Mouse (Mus musculus) forebrain, embryonic 11.5 days (tissue): ENCODE data around the gene Shisal1. TPM values are rescaled to one million over a fixed set of nuclear protein-coding genes. Genes with fewer than 3 reads are reported as not detected.

Source experiments
- ATAC-seq: fragments of 200-750 bp; cut with Nextera tagmentation; replicated peaks from 2 replicates; pipeline ENCODE4 v1.8.0; 2017; ENCODE audit warnings: moderate TSS enrichment; ENCODE audit not compliant: low FRiP score
- DNase-seq: peaks from one replicate; pipeline ENCODE4 v3.0.0-alpha.2; 2017; ENCODE audit warnings: low spot score
- H3K27ac ChIP-seq: fragments of 300-500 bp; sonication (generic); 2 replicates; pipeline ENCODE4 v1.5.1; 2014; ENCODE audit warnings: low read depth, low read length
- H3K27me3 ChIP-seq: fragments of 300-500 bp; sonication (generic); 2 replicates; pipeline ENCODE4 v1.6.1; 2014; ENCODE audit warnings: mild to moderate bottlenecking, low read length, mixed read lengths; ENCODE audit not compliant: control insufficient read depth, insufficient read depth
- H3K36me3 ChIP-seq: fragments of 300-500 bp; sonication (generic); 2 replicates; pipeline ENCODE4 v1.6.1; 2014; ENCODE audit warnings: mild to moderate bottlenecking, low read length, moderate library complexity, mixed read lengths; ENCODE audit not compliant: control insufficient read depth, insufficient read depth
- H3K4me1 ChIP-seq: fragments of 300-500 bp; sonication (generic); replicated peaks from 2 replicates; pipeline ENCODE4 v1.6.1; 2014; ENCODE audit warnings: low read length, mixed read lengths; ENCODE audit not compliant: control insufficient read depth, insufficient read depth
- H3K4me2 ChIP-seq: fragments of 300-500 bp; sonication (generic); 2 replicates; pipeline ENCODE4 v1.6.1; 2014; ENCODE audit warnings: low read depth, mild to moderate bottlenecking, low read length, moderate library complexity, mixed read lengths; ENCODE audit not compliant: severe bottlenecking
- H3K4me3 ChIP-seq: fragments of 300-500 bp; sonication (generic); 2 replicates; pipeline ENCODE4 v1.5.1; 2014; ENCODE audit warnings: low read depth, low read length
- H3K9ac ChIP-seq: fragments of 300-500 bp; sonication (generic); 2 replicates; pipeline ENCODE4 v1.6.1; 2014; ENCODE audit warnings: low read length
- H3K9me3 ChIP-seq: fragments of 300-500 bp; sonication (generic); 2 replicates; pipeline ENCODE4 v1.6.1; 2016; ENCODE audit warnings: low read length, mixed read lengths; ENCODE audit not compliant: control insufficient read depth
- WGBS: fragments of 180-500 bp; shearing (Covaris S2); extraction: QIAGEN DNeasy Blood & Tissue Kit; methylation state at CpG from one replicate; pipeline ENCODE4 v1.1.7; 2014; 5-methylcytosine and 5-hydroxymethylcytosine counted together
- polyA plus RNA-seq: library from polyadenylated mRNA; unstranded; fragments of >200 nt; fragmentation: Nextera tagmentation; extraction: Ambion mirVana; gene quantifications from 2 replicates; pipeline ENCODE4 v1.2.1, GENCODE M21; 2014

Shisal1 gene
- polyA plus RNA-seq, 1 experiment from 2014 or later = 4.4 TPM

DNA sequence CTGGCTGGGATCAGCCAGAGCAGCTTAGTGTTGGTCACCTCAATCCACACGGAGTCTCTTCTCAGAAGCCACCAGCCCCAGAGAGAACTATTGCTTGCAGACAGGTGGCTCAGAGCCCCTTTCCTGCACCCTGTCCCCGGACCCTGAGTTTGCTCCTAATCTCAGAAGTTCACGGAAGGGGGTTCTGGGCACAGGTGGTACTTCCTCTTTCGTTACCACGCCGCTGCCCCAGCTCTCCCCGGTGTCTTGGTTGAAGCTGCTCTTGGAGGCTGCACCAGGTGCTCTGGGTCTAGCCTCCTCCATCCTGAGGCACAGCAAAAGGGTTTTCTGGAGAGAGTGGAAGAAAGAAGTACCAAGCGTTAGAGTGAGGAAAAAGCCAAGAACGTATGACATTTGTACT, 62.8 kb downstream of the Shisal1 start:
- Histone ChIP-seq H3K27me3 (no peaks in the 10 kb centered on the region), H3K9ac (no peak overlapping the region), H3K4me3 (no peak overlapping the region), H3K4me2 (no peak overlapping the region), H3K4me1 (no peaks in the 10 kb centered on the region), H3K36me3 (no peaks in the 10 kb centered on the region), H3K27ac (no peak overlapping the region), H3K9me3 (peaks cover 4% of the 10 kb centered on the region; the same call in 1 of the 2 replicates)
- ATAC-seq = no peak
- 90% methylated on average over 9 of the region's 9 CpGs for WGBS
- no peak for DNase-seq

- H3K27ac ChIP-seq = no peak overlapping the region
- no peak overlapping the region for H3K4me3 ChIP-seq
- DNase-seq (no peak), ATAC-seq (no peak)
- no peaks in the 10 kb centered on the region for H3K36me3 ChIP-seq
- no peaks in the 10 kb centered on the region for H3K27me3 ChIP-seq
- no peak overlapping the region for H3K4me2 ChIP-seq
- no peak overlapping the region for H3K9ac ChIP-seq
- no peaks in the 10 kb centered on the region for H3K4me1 ChIP-seq
- WGBS = 83% methylated on average over 10 of the region's 10 CpGs
- no peaks in the 10 kb centered on the region; the same call in 1 of the 2 replicates for H3K9me3 ChIP-seq
These were observed 66.7 kb downstream of the Shisal1 start for GRCm38 (mm10) chr15:84380181-84380580.

DNA sequence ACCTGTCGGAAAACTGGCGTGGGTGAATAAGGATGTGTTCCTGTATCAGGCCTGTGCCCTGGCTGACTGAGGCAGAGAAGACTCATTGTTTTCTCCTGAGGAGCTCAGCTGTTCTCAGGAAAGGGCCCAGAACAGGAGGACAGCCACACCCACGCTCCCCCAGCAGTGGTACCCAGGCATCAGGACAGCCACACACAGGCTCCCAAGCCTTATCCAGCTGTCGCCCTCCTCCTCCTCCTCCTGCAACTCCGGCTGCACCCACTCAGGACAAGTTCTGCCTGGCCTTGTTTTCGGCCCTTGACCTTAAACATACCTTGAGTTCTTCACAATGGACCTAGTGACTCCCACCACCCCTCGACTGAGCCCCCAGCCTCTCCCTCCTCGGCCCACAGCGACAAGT, 68.2 kb downstream of the Shisal1 start:
- ATAC-seq (no peak), DNase-seq (no peak)
- H3K27ac ChIP-seq = no peak overlapping the region
- H3K9me3 ChIP-seq = peaks cover 4% of the 10 kb centered on the region; the same call in 1 of the 2 replicates
- H3K9ac ChIP-seq = no peak overlapping the region
- no peak overlapping the region for H3K4me2 ChIP-seq
- H3K4me1 ChIP-seq = no peaks in the 10 kb centered on the region
- H3K36me3 ChIP-seq = no peaks in the 10 kb centered on the region
- 80% methylated on average over 9 of the region's 9 CpGs for WGBS
- no peak overlapping the region for H3K4me3 ChIP-seq
- H3K27me3 ChIP-seq = no peaks in the 10 kb centered on the region

GRCm38 (mm10) chr15:84372801-84373200, 74.1 kb downstream of the Shisal1 start:
- 79% methylated on average over 5 of the region's 5 CpGs for WGBS
- DNase-seq (no peak), ATAC-seq (no peak)

GRCm38 (mm10) chr15:84367402-84367801, 79.5 kb downstream of the Shisal1 start:
- Histone ChIP-seq H3K4me2 (no peak overlapping the region), H3K9me3 (no peaks in the 10 kb centered on the region; the same call in 1 of the 2 replicates), H3K27me3 (no peaks in the 10 kb centered on the region), H3K4me1 (no peaks in the 10 kb centered on the region), H3K36me3 (no peaks in the 10 kb centered on the region), H3K9ac (no peak overlapping the region), H3K27ac (no peak overlapping the region), H3K4me3 (no peak overlapping the region)
- WGBS = 78% methylated on average over 8 of the region's 8 CpGs
- ATAC-seq (no peak), DNase-seq (no peak)

More at GRCm38 (mm10) chr15:84372801-84373200, 74.1 kb downstream of the Shisal1 start:
- H3K36me3 ChIP-seq = no peaks in the 10 kb centered on the region
- peaks cover 4% of the 10 kb centered on the region; the same call in 1 of the 2 replicates for H3K9me3 ChIP-seq
- no peak overlapping the region for H3K4me2 ChIP-seq
- H3K4me3 ChIP-seq = no peak overlapping the region
- no peak overlapping the region for H3K27ac ChIP-seq
- H3K4me1 ChIP-seq = no peaks in the 10 kb centered on the region
- H3K27me3 ChIP-seq = no peaks in the 10 kb centered on the region
- no peak overlapping the region for H3K9ac ChIP-seq

GRCm38 (mm10) chr15:84366574-84366989, 80.3 kb downstream of the Shisal1 start:
- WGBS = 91% methylated on average over 10 of the region's 10 CpGs
- no peaks in the 10 kb centered on the region for H3K36me3 ChIP-seq

GRCm38 (mm10) chr15:84365675-84366381, 81.1 kb downstream of the Shisal1 start:
- no peaks in the 10 kb centered on the region for H3K36me3 ChIP-seq
- no peaks in the 10 kb centered on the region; the same call in 1 of the 2 replicates for H3K9me3 ChIP-seq
- no peak overlapping the region for H3K4me3 ChIP-seq
- 0 out of 2 replicates have a peak, but pooled peaks cover under 1% of the 10 kb centered on the region for H3K4me1 ChIP-seq
- 80% methylated on average over 17 of the region's 17 CpGs for WGBS
- DNase-seq = no peak
- no peak for ATAC-seq
- no peak overlapping the region for H3K27ac ChIP-seq
- H3K4me2 ChIP-seq = no peak overlapping the region
- no peak overlapping the region for H3K9ac ChIP-seq
- H3K27me3 ChIP-seq = no peaks in the 10 kb centered on the region

More at GRCm38 (mm10) chr15:84366574-84366989, 80.3 kb downstream of the Shisal1 start:
- ATAC-seq (no peak), DNase-seq (no peak)
- H3K4me2 ChIP-seq = no peak overlapping the region
- no peak overlapping the region for H3K27ac ChIP-seq
- no peaks in the 10 kb centered on the region for H3K4me1 ChIP-seq
- no peak overlapping the region for H3K9ac ChIP-seq
- H3K9me3 ChIP-seq = no peaks in the 10 kb centered on the region; the same call in 1 of the 2 replicates
- no peak overlapping the region for H3K4me3 ChIP-seq
- no peaks in the 10 kb centered on the region for H3K27me3 ChIP-seq

- no peaks in the 10 kb centered on the region for H3K27me3 ChIP-seq
- WGBS = 96% methylated on average over 3 of the region's 3 CpGs
- no peaks in the 10 kb centered on the region; the same call in 1 of the 2 replicates for H3K9me3 ChIP-seq
- no peak overlapping the region for H3K4me2 ChIP-seq
- 0 out of 2 replicates have a peak, but pooled peaks cover 3% of the 10 kb centered on the region for H3K4me1 ChIP-seq
- DNase-seq (no peak), ATAC-seq (no peak)
- H3K27ac ChIP-seq = no peak overlapping the region
- H3K36me3 ChIP-seq = no peaks in the 10 kb centered on the region
- no peak overlapping the region for H3K9ac ChIP-seq
- H3K4me3 ChIP-seq = no peak overlapping the region
These were observed 82.2 kb downstream of the Shisal1 start for GRCm38 (mm10) chr15:84364746-84365145.

DNA sequence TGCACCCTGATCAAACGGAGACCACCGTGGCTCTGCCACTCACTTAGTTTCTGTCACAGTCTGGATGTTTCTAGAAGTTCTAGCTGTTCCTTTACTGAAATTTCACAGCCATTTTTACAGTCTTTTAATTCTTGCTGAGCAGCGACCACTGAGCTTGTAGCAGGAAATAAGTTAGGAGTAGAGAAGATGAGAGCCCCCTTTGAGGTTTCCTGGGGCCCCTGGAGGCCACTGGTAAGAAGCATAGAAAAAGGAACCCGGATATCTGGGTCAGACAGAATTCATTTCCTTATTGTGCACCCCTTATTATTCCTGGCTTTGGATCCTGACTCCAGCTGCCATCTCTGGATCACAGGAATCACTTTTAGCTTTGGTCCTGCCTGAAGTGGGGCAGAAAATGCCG, 91.8 kb downstream of the Shisal1 start:
- no peak for DNase-seq
- WGBS = 85% methylated on average over 5 of the region's 5 CpGs
- Histone ChIP-seq H3K27ac (no peak overlapping the region), H3K27me3 (no peaks in the 10 kb centered on the region), H3K9ac (no peak overlapping the region), H3K4me1 (0 out of 2 replicates have a peak, but pooled peaks cover 5% of the 10 kb centered on the region), H3K36me3 (no peaks in the 10 kb centered on the region), H3K9me3 (no peaks in the 10 kb centered on the region), H3K4me3 (no peak overlapping the region), H3K4me2 (no peak overlapping the region)
- ATAC-seq = no peak
